Mouse (Mus musculus) myocyte (in vitro differentiated cells): ENCODE measurements at regions not wholly inside any gene's neighbourhood (a gene's known extent, or its start where the extent isn't known, plus 50 kb on each side); places are given as distances from the start of the nearest gene placed in this dataset.

Experiments
- H3K27me3 ChIP-seq: one replicate; pipeline ENCODE4 v1.6.1; 2011; ENCODE audit not compliant: control insufficient read depth, insufficient read depth, insufficient read length
- H3K36me3 ChIP-seq: one replicate; pipeline ENCODE4 v1.6.1; 2011; ENCODE audit not compliant: control insufficient read depth, insufficient read depth
- H3K4me2 ChIP-seq: one replicate; pipeline ENCODE4 v1.6.1; 2011; ENCODE audit warnings: low read depth, control low read depth
- H3K4me3 ChIP-seq: one replicate; pipeline ENCODE4 v1.5.1; 2011; ENCODE audit warnings: mild to moderate bottlenecking, control low read depth, moderate library complexity
- H3K79me2 ChIP-seq: one replicate; pipeline ENCODE4 v1.6.1; 2011; ENCODE audit not compliant: control insufficient read depth, insufficient read depth
- H3ac ChIP-seq: one replicate; pipeline ENCODE4 v1.6.1; 2011; ENCODE audit not compliant: control insufficient read depth, insufficient read length
- CEBPB ChIP-seq: IDR thresholded peaks from 2 replicates; pipeline ENCODE4 v1.6.1; 2011; ENCODE audit warnings: mild to moderate bottlenecking, moderate library complexity; ENCODE audit not compliant: poor library complexity, insufficient read depth, severe bottlenecking
- E2F4 ChIP-seq: IDR thresholded peaks from one replicate; pipeline ENCODE4 v1.6.1; 2011; ENCODE audit warnings: mild to moderate bottlenecking, control low read depth, moderate library complexity; ENCODE audit not compliant: insufficient read depth
- MAX ChIP-seq: IDR thresholded peaks from one replicate; pipeline ENCODE4 v1.6.1; 2011; ENCODE audit warnings: low read depth, mild to moderate bottlenecking, control low read depth
- MYOD1 ChIP-seq, 3 experiments: IDR thresholded peaks; one replicate each; pipeline ENCODE4 v1.6.1; 2011; ENCODE audit warnings: control low read depth in 2 of 3, low read depth in 2 of 3, mild to moderate bottlenecking in 2 of 3, moderate library complexity in 1 of 3; ENCODE audit not compliant: insufficient read length in 2 of 3, control insufficient read depth in 1 of 3
- MYOG ChIP-seq, 3 experiments: IDR thresholded peaks; one replicate each; pipeline ENCODE4 v1.6.1; 2011; ENCODE audit warnings: control low read depth in 2 of 3, low read depth in 2 of 3, mild to moderate bottlenecking in 2 of 3; ENCODE audit not compliant: insufficient read length in 2 of 3, control insufficient read depth in 1 of 3, insufficient read depth in 1 of 3
- POLR2A ChIP-seq: IDR thresholded peaks from one replicate; pipeline ENCODE4 v1.6.1; 2011; ENCODE audit warnings: low read depth, mild to moderate bottlenecking, control low read depth, moderate library complexity; ENCODE audit not compliant: insufficient read length
- POLR2AphosphoS2 ChIP-seq: IDR thresholded peaks from one replicate; pipeline ENCODE4 v1.6.1; 2011; ENCODE audit warnings: low read depth, control low read depth; ENCODE audit not compliant: insufficient read length
- REST ChIP-seq: IDR thresholded peaks from one replicate; pipeline ENCODE4 v1.6.1; 2011; ENCODE audit warnings: mild to moderate bottlenecking, control low read depth, moderate library complexity; ENCODE audit not compliant: insufficient read depth, insufficient read length
- SRF ChIP-seq: IDR thresholded peaks from one replicate; pipeline ENCODE4 v1.6.1; 2011; ENCODE audit warnings: low read depth; ENCODE audit not compliant: control insufficient read depth, insufficient read length
- TCF12 ChIP-seq: IDR thresholded peaks from one replicate; pipeline ENCODE4 v1.6.1; 2011; ENCODE audit warnings: mild to moderate bottlenecking, control low read depth; ENCODE audit not compliant: poor library complexity, insufficient read depth, severe bottlenecking
- TCF3 ChIP-seq: IDR thresholded peaks from one replicate; pipeline ENCODE4 v1.6.1; 2011; ENCODE audit warnings: low read depth, control low read depth; ENCODE audit not compliant: insufficient read length
- USF1 ChIP-seq: IDR thresholded peaks from one replicate; pipeline ENCODE4 v1.6.1; 2011; ENCODE audit warnings: low read depth, mild to moderate bottlenecking, control low read depth, moderate library complexity

DNA sequence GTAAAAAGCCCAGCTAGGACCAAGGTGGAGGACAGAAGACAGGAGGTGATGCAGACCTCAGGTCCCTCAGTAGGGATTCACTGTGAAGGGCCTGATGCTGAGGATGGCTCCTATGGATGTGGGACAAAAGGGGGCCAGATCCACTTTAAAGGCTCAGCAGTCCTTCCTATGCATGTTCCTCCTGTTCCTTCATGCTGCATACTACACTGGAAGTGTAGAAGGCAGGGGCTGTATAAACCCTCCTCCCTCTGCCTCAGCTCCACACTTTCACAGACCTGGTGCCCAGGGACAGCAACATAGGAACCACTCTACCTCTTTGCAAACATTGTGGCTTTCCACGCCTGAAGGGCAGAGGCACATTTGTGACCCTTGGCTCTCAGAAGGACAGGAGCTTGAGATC is 505.4 kb upstream of the Vstm2b start:
- TF ChIP-seq E2F4 = no peak
- TF ChIP-seq TCF12 = no peak
- TF ChIP-seq CEBPB = no peak
- no peak for TF ChIP-seq MYOG (IDR thresholded peaks at IDR 0.05; ENCODE audit: control insufficient read depth in 1 of 3, insufficient read depth in 1 of 3, insufficient read length in 2 of 3, low read depth in 2 of 3)

GRCm38 (mm10) chr7:40398266-40398665 is 499.9 kb upstream of the Vstm2b start:
- Histone ChIP-seq H3K27me3 (no peaks in the 10 kb centered on the region), H3ac (no peak overlapping the region), H3K4me3 (no peak overlapping the region), H3K79me2 (no peaks in the 10 kb centered on the region), H3K4me2 (no peak overlapping the region), H3K36me3 (no peaks in the 10 kb centered on the region)
- TF ChIP-seq CEBPB = no peak
- TF ChIP-seq MYOG (IDR thresholded peaks at IDR 0.05; ENCODE audit: control insufficient read depth in 1 of 3, insufficient read depth in 1 of 3, insufficient read length in 2 of 3, low read depth in 2 of 3) = no peak
- no peak for TF ChIP-seq POLR2AphosphoS2
- TF ChIP-seq POLR2A = no peak

More for the DNA sequence above, 505.4 kb upstream of the Vstm2b start:
- Histone ChIP-seq H3ac (no peak overlapping the region), H3K79me2 (no peaks in the 10 kb centered on the region), H3K27me3 (no peaks in the 10 kb centered on the region), H3K4me3 (no peak overlapping the region), H3K36me3 (no peaks in the 10 kb centered on the region), H3K4me2 (no peak overlapping the region)

DNA sequence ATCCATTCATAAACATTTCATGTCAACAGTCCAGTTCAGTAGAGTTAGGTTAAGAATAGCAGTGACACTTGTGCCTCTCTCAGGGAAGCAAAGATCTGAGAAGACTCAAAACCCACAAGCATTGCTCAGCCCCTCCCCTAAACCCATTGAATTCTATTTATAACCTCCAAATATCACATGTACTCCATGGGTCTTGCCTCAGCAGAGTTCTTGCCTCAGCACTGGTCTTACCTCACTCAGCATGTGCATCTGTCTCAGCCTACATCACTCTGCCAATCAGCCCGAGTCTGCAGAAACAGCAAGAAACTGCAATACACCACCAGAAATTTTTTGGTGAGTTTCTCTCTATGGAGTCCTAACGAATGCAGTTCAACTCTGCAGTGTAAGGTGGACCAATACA is 478.8 kb upstream of the Vstm2b start:
- Histone ChIP-seq H3K36me3 (no peaks in the 10 kb centered on the region), H3K27me3 (no peaks in the 10 kb centered on the region), H3K79me2 (no peaks in the 10 kb centered on the region), H3K4me3 (no peak overlapping the region), H3K4me2 (no peak overlapping the region), H3ac (no peak overlapping the region)
- no peak for TF ChIP-seq TCF3
- no peak for TF ChIP-seq POLR2AphosphoS2
- no peak for TF ChIP-seq E2F4
- TF ChIP-seq CEBPB = no peak
- TF ChIP-seq POLR2A = no peak
- no peak for TF ChIP-seq REST
- TF ChIP-seq MYOG (IDR thresholded peaks at IDR 0.05; ENCODE audit: control insufficient read depth in 1 of 3, insufficient read depth in 1 of 3, insufficient read length in 2 of 3, low read depth in 2 of 3) = no peak
- TF ChIP-seq SRF = no peak
- no peak for TF ChIP-seq USF1
- TF ChIP-seq MAX = no peak
- no peak for TF ChIP-seq MYOD1 (IDR thresholded peaks at IDR 0.05; ENCODE audit: control insufficient read depth in 1 of 3, insufficient read length in 2 of 3, low read depth in 2 of 3)
- no peak for TF ChIP-seq TCF12

GRCm38 (mm10) chr7:40422125-40422524 is 476.0 kb upstream of the Vstm2b start:
- Histone ChIP-seq H3K27me3 (no peaks in the 10 kb centered on the region), H3K4me2 (no peak overlapping the region), H3ac (no peak overlapping the region), H3K36me3 (no peaks in the 10 kb centered on the region), H3K4me3 (no peak overlapping the region), H3K79me2 (no peaks in the 10 kb centered on the region)
- TF ChIP-seq USF1 = no peak
- TF ChIP-seq POLR2AphosphoS2 = no peak
- no peak for TF ChIP-seq MYOG (IDR thresholded peaks at IDR 0.05; ENCODE audit: control insufficient read depth in 1 of 3, insufficient read depth in 1 of 3, insufficient read length in 2 of 3, low read depth in 2 of 3)
- TF ChIP-seq MAX = no peak

DNA sequence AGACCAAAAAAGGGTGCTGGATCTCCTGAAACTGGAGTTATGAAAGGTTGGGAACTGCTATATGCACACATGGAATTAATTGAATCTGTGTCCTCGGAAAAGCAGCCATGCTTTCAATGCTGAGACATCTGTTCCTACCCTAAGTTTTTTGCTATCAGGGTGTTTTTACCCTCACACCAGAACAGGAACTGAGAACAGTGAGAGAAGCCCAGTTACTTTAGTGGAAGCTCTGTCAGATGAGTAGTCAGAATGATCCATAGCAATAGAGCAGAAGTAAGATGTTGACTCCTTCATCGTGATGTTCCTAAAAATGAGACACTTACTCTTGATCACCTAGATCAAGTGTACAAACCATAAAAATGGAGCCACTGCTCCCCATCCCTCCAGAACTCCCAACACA is 468.7 kb upstream of the Vstm2b start:
- Histone ChIP-seq H3K36me3 (no peaks in the 10 kb centered on the region), H3ac (no peak overlapping the region), H3K79me2 (no peaks in the 10 kb centered on the region), H3K27me3 (no peaks in the 10 kb centered on the region), H3K4me3 (no peak overlapping the region), H3K4me2 (no peak overlapping the region)
- TF ChIP-seq E2F4 = no peak
- TF ChIP-seq SRF = no peak
- no peak for TF ChIP-seq POLR2A
- TF ChIP-seq MAX = no peak
- no peak for TF ChIP-seq USF1
- no peak for TF ChIP-seq TCF12
- TF ChIP-seq CEBPB = no peak
- no peak for TF ChIP-seq MYOD1 (IDR thresholded peaks at IDR 0.05; ENCODE audit: control insufficient read depth in 1 of 3, insufficient read length in 2 of 3, low read depth in 2 of 3)
- no peak for TF ChIP-seq REST
- TF ChIP-seq POLR2AphosphoS2 = no peak
- TF ChIP-seq MYOG (IDR thresholded peaks at IDR 0.05; ENCODE audit: control insufficient read depth in 1 of 3, insufficient read depth in 1 of 3, insufficient read length in 2 of 3, low read depth in 2 of 3) = no peak
- no peak for TF ChIP-seq TCF3

GRCm38 (mm10) chr7:40433906-40434305 is 464.2 kb upstream of the Vstm2b start:
- H3K27me3 ChIP-seq = no peaks in the 10 kb centered on the region
- H3K4me2 ChIP-seq = no peak overlapping the region
- H3K79me2 ChIP-seq = no peaks in the 10 kb centered on the region
- no peak overlapping the region for H3K4me3 ChIP-seq
- H3K36me3 ChIP-seq = no peaks in the 10 kb centered on the region
- TF ChIP-seq TCF3 (no peak), CEBPB (no peak), MAX (no peak), MYOG (IDR thresholded peaks at IDR 0.05; ENCODE audit: control insufficient read depth in 1 of 3, insufficient read depth in 1 of 3, insufficient read length in 2 of 3, low read depth in 2 of 3) (no peak), POLR2A (no peak), E2F4 (no peak), POLR2AphosphoS2 (no peak)
- no peak overlapping the region for H3ac ChIP-seq
